Mouse (Mus musculus): Measurements from ENCODE around the gene Iqck. TPM values are rescaled to one million over a fixed set of nuclear protein-coding genes. Genes with fewer than 3 reads are reported as not detected.
A peak's percentile ranks its signal among the peaks of the same experiment; 100 is the strongest.

The Iqck gene
- total and polyA plus RNA-seq, 3 experiments: 0.39 to 0.68 (median 0.62) TPM

DNA sequence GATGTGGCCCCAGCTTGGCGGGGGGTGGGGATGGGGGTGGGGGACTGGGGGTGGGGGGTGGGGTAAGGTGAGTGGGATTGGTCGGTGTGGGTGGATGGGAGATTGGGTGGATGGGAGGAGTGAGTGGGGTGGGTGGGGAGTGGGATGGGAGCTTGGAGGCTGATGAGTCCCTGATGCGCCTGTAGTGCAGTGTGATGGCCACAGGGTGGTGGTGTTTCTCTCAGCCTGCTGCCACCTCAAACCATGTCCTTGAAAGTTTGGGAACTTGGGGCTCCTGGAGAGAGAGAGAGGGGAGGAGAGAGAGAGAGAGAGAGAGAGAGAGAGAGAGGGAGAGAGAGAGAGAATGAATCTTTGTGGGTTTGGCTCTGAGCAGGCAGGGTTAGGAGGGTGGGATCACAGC, 160.2 kb downstream of the Iqck start:
- peaks cover 48% of the 10 kb centered on the region for H3K27me3 ChIP-seq (replicated peaks)
- H3K79me2 ChIP-seq (replicated peaks; ENCODE audit: control insufficient read depth, extremely low read depth, insufficient read depth, poor library complexity, severe bottlenecking): no peaks in the 10 kb centered on the region
- no peak for DNase-seq (ENCODE audit: extremely low read depth)
- H3K4me2 ChIP-seq (ENCODE audit: insufficient read depth, low read depth, poor library complexity, severe bottlenecking): no peak overlapping the region
- H3K27ac ChIP-seq (ENCODE audit: insufficient read depth, low read depth): no peak overlapping the region
- peaks cover 2% of the 10 kb centered on the region for H3K9me3 ChIP-seq (replicated peaks; ENCODE audit: low read length)
- peak; percentile 24 for TF ChIP-seq RAD21 (IDR thresholded peaks at IDR 0.05; ENCODE audit: low read depth, low read length)
- no peak for TF ChIP-seq CHD2 (IDR thresholded peaks at IDR 0.05; ENCODE audit: low read length)
- TF ChIP-seq CTCF (conservative IDR thresholded peaks at IDR 0.05 in 1 of 2, IDR thresholded peaks at IDR 0.05 in 1 of 2; ENCODE audit: low read depth in 2 of 2, low read length in 2 of 2): peak; percentile 7 to 53; a peak in 2 of 4 replicates
- peak; percentile 36 for TF ChIP-seq SMC3 (IDR thresholded peaks at IDR 0.05; ENCODE audit: low read depth, low read length)
- no peak overlapping the region for H3K4me3 ChIP-seq (replicated peaks in 1 of 3; ENCODE audit: low read depth in 2 of 3, low read length in 2 of 3, poor library complexity in 1 of 3)
- dilution Hi-C loops (cut with MboI; ENCODE audit: extremely low pct_ligation_motif_present, extremely low pct_unique_long_range_greater_than_20kb, low sequenced_read_pairs): no loop called here
- H3K36me3 ChIP-seq (replicated peaks in 1 of 2; ENCODE audit: control insufficient read depth in 1 of 2, insufficient read depth in 1 of 2, low read length in 1 of 2): no peaks in the 10 kb centered on the region
- no peak overlapping the region for H3K9ac ChIP-seq (ENCODE audit: insufficient read depth, low read depth)
- H3K4me1 ChIP-seq (ENCODE audit: control insufficient read depth in 1 of 2, insufficient read depth in 2 of 2): no peaks in the 10 kb centered on the region
- in situ Hi-C loops (cut with MboI; ENCODE audit: low pct_ligation_motif_present, low pct_unique_long_range_greater_than_20kb, low sequenced_read_pairs): loop anchor here (10.0 kb wide), 2 partner anchors 409 to 499 kb away; partner anchors contain the start of gene Acsm5

GRCm38 (mm10) chr7:119019537-119019936, 164.0 kb downstream of the Iqck start:
- DNase-seq (ENCODE audit: extremely low read depth): peak; percentile 33
- dilution Hi-C loops (cut with MboI; ENCODE audit: extremely low pct_ligation_motif_present, extremely low pct_unique_long_range_greater_than_20kb, low sequenced_read_pairs): no loop called here

More at GRCm38 (mm10) chr7:119019537-119019936, 164.0 kb downstream of the Iqck start:
- TF ChIP-seq RAD21 (IDR thresholded peaks at IDR 0.05; ENCODE audit: low read depth, low read length) (peak; percentile 47), CTCF (conservative IDR thresholded peaks at IDR 0.05 in 1 of 2, IDR thresholded peaks at IDR 0.05 in 1 of 2; ENCODE audit: low read depth in 2 of 2, low read length in 2 of 2) (peak; percentile 40 to 73), SIN3A (IDR thresholded peaks at IDR 0.05; ENCODE audit: low read length) (no peak), SMC3 (IDR thresholded peaks at IDR 0.05; ENCODE audit: low read depth, low read length) (peak; percentile 56), MAFK (IDR thresholded peaks at IDR 0.05; ENCODE audit: insufficient replicate concordance, low read length) (no peak)
- peaks cover 4 to 16% of the 10 kb centered on the region in 2 experiments; a peak in 3 of 4 replicates for H3K4me1 ChIP-seq (ENCODE audit: control insufficient read depth in 1 of 2, insufficient read depth in 2 of 2)
- H3K4me2 ChIP-seq (ENCODE audit: insufficient read depth, low read depth, poor library complexity, severe bottlenecking): no peak overlapping the region
- no peak overlapping the region for H3K27ac ChIP-seq (ENCODE audit: insufficient read depth, low read depth)
- no peaks in the 10 kb centered on the region for H3K36me3 ChIP-seq (replicated peaks in 1 of 2; ENCODE audit: control insufficient read depth in 1 of 2, insufficient read depth in 1 of 2, low read length in 1 of 2)
- in situ Hi-C loops (cut with MboI; ENCODE audit: low pct_ligation_motif_present, low pct_unique_long_range_greater_than_20kb, low sequenced_read_pairs): loop anchor here (10.0 kb wide), 2 partner anchors 405 to 495 kb away; partner anchors contain the start of gene Acsm5
- peaks cover 23% of the 10 kb centered on the region for H3K27me3 ChIP-seq (replicated peaks)
- H3K4me3 ChIP-seq (replicated peaks in 1 of 3; ENCODE audit: low read depth in 2 of 3, low read length in 2 of 3, poor library complexity in 1 of 3): no peak overlapping the region
- H3K9me3 ChIP-seq (replicated peaks; ENCODE audit: low read length): peaks cover 2% of the 10 kb centered on the region
- H3K79me2 ChIP-seq (replicated peaks; ENCODE audit: control insufficient read depth, extremely low read depth, insufficient read depth, poor library complexity, severe bottlenecking): no peaks in the 10 kb centered on the region
- H3K9ac ChIP-seq (ENCODE audit: insufficient read depth, low read depth): no peak overlapping the region

Other genes starting within 250 kb of the Iqck start
- gene Gde1, start 150.0 kb upstream of the Iqck start, total RNA-seq (2012; rRNA removed): 109 and 116 TPM in 2 replicates
- gene Gde1, start 150.0 kb upstream of the Iqck start, total RNA-seq (2014; rRNA removed): 206 and 211 TPM in 2 replicates
- gene Gde1, start 150.0 kb upstream of the Iqck start, polyA plus RNA-seq (2012; ENCODE audit: insufficient read length, low read depth): 90.6 and 113 TPM in 2 replicates
- gene Ccp110, start 143.2 kb upstream of the Iqck start, total RNA-seq (2012; rRNA removed): 13.4 and 16.9 TPM in 2 replicates
- 10.6 and 11.9 TPM in 2 replicates for gene Ccp110, start 143.2 kb upstream of the Iqck start, total RNA-seq (2014; rRNA removed)
- gene Ccp110, start 143.2 kb upstream of the Iqck start, polyA plus RNA-seq (2012; ENCODE audit: insufficient read length, low read depth): 14.6 and 16.3 TPM in 2 replicates
- 39.0 and 43.9 TPM in 2 replicates for gene Vps35l, start 115.5 kb upstream of the Iqck start, total RNA-seq (2012; rRNA removed)
- gene Vps35l, start 115.5 kb upstream of the Iqck start, total RNA-seq (2014; rRNA removed): 45.8 and 54.7 TPM in 2 replicates
- 46.0 and 57.7 TPM in 2 replicates for gene Vps35l, start 115.5 kb upstream of the Iqck start, polyA plus RNA-seq (2012; ENCODE audit: insufficient read length, low read depth)
- gene Knop1, start 502 bp downstream of the Iqck start, total RNA-seq (2012; rRNA removed): 28.1 and 41.6 TPM in 2 replicates
- 35.0 and 37.5 TPM in 2 replicates for gene Knop1, start 502 bp downstream of the Iqck start, total RNA-seq (2014; rRNA removed)
- 60.8 and 60.9 TPM in 2 replicates for gene Knop1, start 502 bp downstream of the Iqck start, polyA plus RNA-seq (2012; ENCODE audit: insufficient read length, low read depth)
- gene Gprc5b, start 139.5 kb downstream of the Iqck start, total RNA-seq (2012; rRNA removed): 0.04 TPM in 1 of 2 replicates, not detected in the other
- gene Gprc5b, start 139.5 kb downstream of the Iqck start, total RNA-seq (2014; rRNA removed): not detected in 2 replicates
- 0.06 TPM in 1 of 2 replicates, not detected in the other for gene Gprc5b, start 139.5 kb downstream of the Iqck start, polyA plus RNA-seq (2012; ENCODE audit: insufficient read length, low read depth)